Mouse (Mus musculus) kidney, adult 2 months (tissue): ENCODE data around the gene Rxrb. TPM values are rescaled to one million over a fixed set of nuclear protein-coding genes. Genes with fewer than 3 reads are reported as not detected.

ENCODE experiments used
- DNase-seq: peaks from one replicate; pipeline ENCODE4 v3.0.0; 2021
- H3K27ac ChIP-seq: fragments of 200-500 bp; 2 replicates; pipeline ENCODE4 v1.5.1; 2012; ENCODE audit warnings: low read depth, low read length, control low read depth, inconsistent platforms; ENCODE audit not compliant: insufficient read depth
- H3K27me3 ChIP-seq: fragments of 200-500 bp; replicated peaks from 2 replicates; pipeline ENCODE4 v1.6.1; 2012; ENCODE audit warnings: mild to moderate bottlenecking, moderate library complexity, low read length, inconsistent platforms; ENCODE audit not compliant: control insufficient read depth, insufficient read depth
- H3K36me3 ChIP-seq: fragments of 200-500 bp; 2 replicates; pipeline ENCODE4 v1.6.1; 2012; ENCODE audit warnings: mild to moderate bottlenecking, moderate library complexity, low read length, inconsistent platforms; ENCODE audit not compliant: control insufficient read depth, insufficient read depth
- H3K4me1 ChIP-seq: fragments of 200-500 bp; 2 replicates; pipeline ENCODE4 v1.6.1; 2011; ENCODE audit warnings: low read length; ENCODE audit not compliant: control insufficient read depth, insufficient read depth
- H3K4me3 ChIP-seq: fragments of 200-500 bp; 2 replicates; pipeline ENCODE4 v1.5.1; 2011; ENCODE audit warnings: mild to moderate bottlenecking, low read depth, low read length, control low read depth; ENCODE audit not compliant: insufficient read depth
- CTCF ChIP-seq: fragments of 200-500 bp; conservative IDR thresholded peaks from 2 replicates; pipeline ENCODE4 v1.5.1; 2011; ENCODE audit warnings: low read depth, mild to moderate bottlenecking, control low read depth, low read length, moderate library complexity, mixed read lengths; ENCODE audit not compliant: insufficient read depth, insufficient read length
- POLR2A ChIP-seq: fragments of 200-500 bp; IDR thresholded peaks from one replicate; pipeline ENCODE4 v1.6.1; 2011; ENCODE audit warnings: low read depth, low read length, control low read depth
- WGBS: fragments of 180-500 bp; shearing (Covaris S2); methylation state at CpG from one replicate; pipeline ENCODE4 v1.1.7; 2018; 5-methylcytosine and 5-hydroxymethylcytosine counted together
- polyA plus RNA-seq: library from polyadenylated mRNA; depleted of rRNA; stranded (reverse); fragments of >200 nt; gene quantifications from 2 replicates; pipeline ENCODE4 v1.2.3, GENCODE M21; 2012

Gene Rxrb
- polyA plus RNA-seq, 1 experiment = 49.3 TPM

- peaks cover 7% of the 10 kb centered on the region for H3K4me1 ChIP-seq
- TF ChIP-seq POLR2A = no peak
- no peak for TF ChIP-seq CTCF
- no peak overlapping the region for H3K4me3 ChIP-seq
- no peaks in the 10 kb centered on the region for H3K27me3 ChIP-seq
- peak; percentile 85 for DNase-seq
- H3K27ac ChIP-seq = no peak overlapping the region
- 60% methylated on average over 10 of the region's 10 CpGs for WGBS
- peaks cover 2% of the 10 kb centered on the region; the same call in 1 of the 2 replicates for H3K36me3 ChIP-seq
Measured at GRCm38 (mm10) chr17:34036647-34037046, 5.0 kb downstream of the Rxrb start.

GRCm38 (mm10) chr17:34037241-34037640 is 5.6 kb downstream of the Rxrb start:
- Histone ChIP-seq H3K4me1 (peaks cover 7% of the 10 kb centered on the region), H3K36me3 (peaks cover 2% of the 10 kb centered on the region; the same call in 1 of the 2 replicates), H3K4me3 (no peak overlapping the region), H3K27me3 (no peaks in the 10 kb centered on the region), H3K27ac (no peak overlapping the region)
- DNase-seq = no peak
- TF ChIP-seq POLR2A (no peak), CTCF (no peak)
- 89% methylated on average over 7 of the region's 7 CpGs for WGBS

- H3K36me3 ChIP-seq = peaks cover 2% of the 10 kb centered on the region; the same call in 1 of the 2 replicates
- DNase-seq = no peak
- 13% methylated on average over 21 of the region's 21 CpGs for WGBS
- no peak overlapping the region for H3K4me3 ChIP-seq
- H3K27ac ChIP-seq = no peak overlapping the region
- no peaks in the 10 kb centered on the region for H3K27me3 ChIP-seq
- H3K4me1 ChIP-seq = no peaks in the 10 kb centered on the region
- TF ChIP-seq POLR2A = no peak
- TF ChIP-seq CTCF = no peak
Measured at GRCm38 (mm10) chr17:34038440-34038839, 6.8 kb downstream of the Rxrb start.

GRCm38 (mm10) chr17:34038878-34039561 is 7.4 kb downstream of the Rxrb start, which contains the start of gene Col11a2:
Gene Col11a2 (plus strand): TSS chr17:34039437.
- WGBS = 6% methylated on average over 28 of the region's 28 CpGs
- no peak within 1 kb of the TSS for H3K4me3 ChIP-seq
- DNase-seq = no peak

GRCm38 (mm10) chr17:34039562-34040450 is 8.2 kb downstream of the Rxrb start:
- H3K36me3 ChIP-seq = peaks cover 2% of the 10 kb centered on the region; the same call in 1 of the 2 replicates
- TF ChIP-seq POLR2A (no peak), CTCF (no peak)
- 9% methylated on average over 17 of the region's 17 CpGs for WGBS
- H3K27ac ChIP-seq = no peak overlapping the region
- H3K4me1 ChIP-seq = no peaks in the 10 kb centered on the region
- H3K27me3 ChIP-seq = no peaks in the 10 kb centered on the region
- no peak overlapping the region for H3K4me3 ChIP-seq
- peak; percentile 33 for DNase-seq

More at GRCm38 (mm10) chr17:34038878-34039561, 7.4 kb downstream of the Rxrb start, which contains the start of gene Col11a2:
- no peaks in the 10 kb centered on the region for H3K27me3 ChIP-seq
- H3K27ac ChIP-seq = no peak within 1 kb of the TSS
- H3K4me1 ChIP-seq = no peaks in the 10 kb centered on the region
- H3K36me3 ChIP-seq = peaks cover 2% of the 10 kb centered on the region; the same call in 1 of the 2 replicates
- TF ChIP-seq POLR2A (no peak), CTCF (no peak)

- no peaks in the 10 kb centered on the region for H3K4me1 ChIP-seq
- no peaks in the 10 kb centered on the region for H3K27me3 ChIP-seq
- no peak overlapping the region for H3K4me3 ChIP-seq
- TF ChIP-seq POLR2A = no peak
- TF ChIP-seq CTCF = no peak
- 83% methylated on average over 14 of the region's 14 CpGs for WGBS
- no peaks in the 10 kb centered on the region for H3K36me3 ChIP-seq
- H3K27ac ChIP-seq = no peak overlapping the region
- DNase-seq = no peak
Measured at GRCm38 (mm10) chr17:34045941-34046340, 14.3 kb downstream of the Rxrb start.

GRCm38 (mm10) chr17:34047404-34048050 is 15.9 kb downstream of the Rxrb start:
- H3K36me3 ChIP-seq = no peaks in the 10 kb centered on the region
- TF ChIP-seq CTCF = no peak
- TF ChIP-seq POLR2A = no peak
- no peak overlapping the region for H3K4me3 ChIP-seq
- 88% methylated on average over 5 of the region's 5 CpGs for WGBS
- DNase-seq = no peak
- no peaks in the 10 kb centered on the region for H3K27me3 ChIP-seq
- H3K27ac ChIP-seq = no peak overlapping the region
- no peaks in the 10 kb centered on the region for H3K4me1 ChIP-seq
